Mouse (Mus musculus) G1E (cell line): ENCODE measurements around the gene Yipf3.
A peak's percentile ranks its signal among the peaks of the same experiment; 100 is the strongest.

Experiments used
- CTCF ChIP-seq: IDR thresholded peaks from 2 replicates; pipeline ENCODE4 v1.5.1; 2012; ENCODE audit warnings: low read depth, low read length, inconsistent platforms, mixed read lengths
- GATA1 ChIP-seq: IDR thresholded peaks from 2 replicates; pipeline ENCODE4 v1.6.1; 2012; ENCODE audit warnings: borderline replicate concordance, low read length, inconsistent platforms, mixed read lengths
- GATA2 ChIP-seq: IDR thresholded peaks from 2 replicates; pipeline ENCODE4 v1.6.1; 2012; ENCODE audit warnings: low read depth, low read length, inconsistent platforms, borderline replicate concordance
- TAL1 ChIP-seq: conservative IDR thresholded peaks from 2 replicates; pipeline ENCODE4 v1.6.1; 2012; ENCODE audit warnings: low read depth, low read length, inconsistent platforms, mixed read lengths

DNA sequence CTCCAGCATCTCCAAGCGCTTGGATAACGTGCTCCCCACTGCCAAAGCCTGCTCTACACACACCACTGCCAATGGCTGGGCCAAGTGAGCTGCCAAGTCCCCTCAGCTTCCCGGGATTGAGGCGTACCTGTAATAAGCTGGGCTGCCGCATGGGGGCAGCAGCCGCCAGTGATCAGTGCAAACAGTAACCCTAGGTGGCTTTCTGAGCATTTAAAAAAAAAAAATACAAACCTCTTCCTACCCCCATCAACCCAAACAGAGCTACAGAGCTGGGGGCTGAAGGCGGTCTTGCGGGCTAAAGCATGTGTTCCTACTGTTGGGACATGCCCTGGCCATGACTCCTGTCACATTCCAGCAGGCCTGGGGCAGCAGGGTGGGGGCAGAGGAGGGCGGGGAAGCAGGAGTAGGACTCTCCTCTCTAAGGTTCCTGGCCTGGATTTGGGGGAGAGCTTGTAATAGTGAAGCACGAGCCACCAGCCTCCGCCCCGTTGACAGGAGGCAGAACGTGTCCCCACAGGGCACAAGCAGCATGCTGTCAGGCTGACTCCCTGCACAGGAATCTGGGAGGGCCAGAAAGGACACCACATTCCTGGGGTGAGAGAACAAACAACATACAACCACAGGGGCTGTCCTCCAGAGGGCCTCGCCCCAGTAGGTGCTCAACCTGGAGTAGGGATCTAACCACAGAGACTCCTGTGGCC, 18.2 kb downstream of the Yipf3 start:
- peak; percentile 73 for TF ChIP-seq CTCF
- TF ChIP-seq GATA1: no peak
- no peak for TF ChIP-seq GATA2
- TF ChIP-seq TAL1: no peak
